Mouse (Mus musculus): Measurements from ENCODE around the gene Gm45062.

- TF ChIP-seq CTCF (IDR thresholded peaks at IDR 0.05; ENCODE audit: extremely low read depth, insufficient read depth, insufficient read length, insufficient replicate concordance): no peak
- TF ChIP-seq POLR2A (IDR thresholded peaks at IDR 0.05; ENCODE audit: low read depth, low read length): no peak
Measured at GRCm38 (mm10) chr6:8389307-8389706, 130.1 kb downstream of the Gm45062 start.

Data from spleen, adult 2 months (tissue).